Mouse (Mus musculus) heart, adult 2 months (tissue): ENCODE results near the gene Syngr4.

ENCODE experiments used
- CTCF ChIP-seq: fragments of 200-600 bp; IDR thresholded peaks from 2 replicates; pipeline ENCODE4 v1.8.1; 2022; ENCODE audit warnings: antibody characterized with exemption, mild to moderate bottlenecking, moderate library complexity
- EP300 ChIP-seq: fragments of 200-500 bp; IDR thresholded peaks from 2 replicates; pipeline ENCODE4 v1.6.1; 2011; ENCODE audit warnings: low read depth, low read length, control low read depth; ENCODE audit not compliant: insufficient read depth
- POLR2A ChIP-seq: fragments of 200-500 bp; IDR thresholded peaks from 2 replicates; pipeline ENCODE4 v1.6.1; 2011; ENCODE audit warnings: mild to moderate bottlenecking, low read depth, low read length, control low read depth; ENCODE audit not compliant: insufficient read depth

- TF ChIP-seq CTCF (no peak), POLR2A (no peak), EP300 (no peak)
Observed at GRCm38 (mm10) chr7:45862804-45863203, 33.7 kb downstream of the Syngr4 start.
